Mouse (Mus musculus): Measurements from ENCODE around the gene Olfr486.
"Not testable (repeated sequence)": the region's sequence is repeated elsewhere in the genome, so short reads cannot be mapped to it uniquely, and the experiment has no call there.

DNA sequence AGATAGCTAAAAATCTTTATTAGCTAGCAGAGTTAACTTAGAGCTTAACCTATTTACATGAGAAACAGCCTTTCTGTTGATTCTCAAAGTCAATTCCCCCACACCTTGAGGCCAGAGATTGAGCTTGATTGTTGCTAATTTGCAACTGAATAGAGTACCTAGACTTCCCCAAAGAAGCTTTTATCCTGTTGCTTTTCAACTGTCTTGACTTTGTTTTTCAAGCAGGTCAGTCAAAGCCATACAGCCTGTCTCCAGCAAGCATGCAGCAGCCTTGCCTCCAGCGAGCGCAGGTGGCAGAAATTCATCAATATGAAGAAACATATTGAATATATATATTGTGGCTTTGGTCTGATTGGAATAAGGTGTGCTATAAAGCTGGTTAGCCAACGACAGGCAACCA lies 23.8 kb upstream of the Olfr486 start:
- not testable (repeated sequence) for TF ChIP-seq CTCF (conservative IDR thresholded peaks at IDR 0.05; ENCODE audit: low read length)
- peak; percentile 80; the same call in 1 of the 2 replicates for TF ChIP-seq POU5F1 (IDR thresholded peaks at IDR 0.05; ENCODE audit: borderline replicate concordance, low read length)

All from E14TG2a.4 (cell line).